Mouse (Mus musculus): ENCODE measurements around the gene Asap3. TPM values are rescaled to one million over a fixed set of nuclear protein-coding genes. Genes with fewer than 3 reads are reported as not detected.

Gene Asap3
- polyA plus RNA-seq (2014; fragmentation: Nextera tagmentation; extraction: Ambion mirVana) = 1.3 and 1.5 TPM in 2 replicates

- ATAC-seq (ENCODE audit: insufficient number of reproducible peaks, insufficient read depth, low FRiP score, low read depth) = peak; percentile 91
- peak within 1 kb of the TSS; percentile 82 for H3K9ac ChIP-seq (ENCODE audit: low read length)
- H3K4me2 ChIP-seq (ENCODE audit: low read length) = peak within 1 kb of the TSS; percentile 99
- peaks cover 3 to 10% of the 10 kb centered on the region in 2 experiments; a peak in 2 of 4 replicates for H3K4me1 ChIP-seq (ENCODE audit: control insufficient read depth in 2 of 2, insufficient read depth in 2 of 2, low read length in 2 of 2)
- 2% methylated on average over 53 of the region's 54 CpGs for WGBS
- H3K36me3 ChIP-seq (ENCODE audit: control insufficient read depth, insufficient read depth, low read length) = no peaks in the 10 kb centered on the region
- H3K27me3 ChIP-seq (ENCODE audit: control insufficient read depth, insufficient read depth, low read length) = no peaks in the 10 kb centered on the region
- peak within 1 kb of the TSS; percentile 66 to 70 for H3K4me3 ChIP-seq (ENCODE audit: control insufficient read depth in 1 of 2, insufficient read depth in 1 of 2, low read depth in 1 of 2, low read length in 2 of 2)
- H3K9me3 ChIP-seq (ENCODE audit: control insufficient read depth, low read length) = no peaks in the 10 kb centered on the region
- peak within 1 kb of the TSS in 1 of 2 experiments; percentile 51; a peak in 2 of 4 replicates for H3K27ac ChIP-seq (replicated peaks in 1 of 2; ENCODE audit: control insufficient read depth in 1 of 2, insufficient read depth in 1 of 2, low read depth in 2 of 2, low read length in 2 of 2)
Measured at GRCm38 (mm10) chr4:136206033-136206893, at the start of gene Asap3. TSS of gene Asap3 (plus strand) at chr4:136206365.

- Histone ChIP-seq H3K27ac (replicated peaks in 1 of 2; ENCODE audit: control insufficient read depth in 1 of 2, insufficient read depth in 1 of 2, low read depth in 2 of 2, low read length in 2 of 2) (no peak overlapping the region), H3K4me2 (ENCODE audit: low read length) (no peak overlapping the region), H3K4me1 (ENCODE audit: control insufficient read depth in 2 of 2, insufficient read depth in 2 of 2, low read length in 2 of 2) (peaks cover 0 to 4% of the 10 kb centered on the region in 2 experiments; a peak in 1 of 4 replicates), H3K4me3 (ENCODE audit: control insufficient read depth in 1 of 2, insufficient read depth in 1 of 2, low read depth in 1 of 2, low read length in 2 of 2) (no peak overlapping the region), H3K27me3 (ENCODE audit: control insufficient read depth, insufficient read depth, low read length) (no peaks in the 10 kb centered on the region), H3K9ac (ENCODE audit: low read length) (no peak overlapping the region), H3K36me3 (ENCODE audit: control insufficient read depth, insufficient read depth, low read length) (no peaks in the 10 kb centered on the region), H3K9me3 (ENCODE audit: control insufficient read depth, low read length) (no peaks in the 10 kb centered on the region)
- 77% methylated on average over 6 of the region's 6 CpGs for WGBS
- no peak for ATAC-seq (ENCODE audit: insufficient number of reproducible peaks, insufficient read depth, low FRiP score, low read depth)
Measured at GRCm38 (mm10) chr4:136158498-136158897, 47.7 kb upstream of the Asap3 start.

GRCm38 (mm10) chr4:136159802-136160397, 46.3 kb upstream of the Asap3 start:
- Histone ChIP-seq H3K4me2 (ENCODE audit: low read length) (no peak overlapping the region), H3K27me3 (ENCODE audit: control insufficient read depth, insufficient read depth, low read length) (no peaks in the 10 kb centered on the region), H3K36me3 (ENCODE audit: control insufficient read depth, insufficient read depth, low read length) (no peaks in the 10 kb centered on the region), H3K9me3 (ENCODE audit: control insufficient read depth, low read length) (no peaks in the 10 kb centered on the region), H3K9ac (ENCODE audit: low read length) (no peak overlapping the region), H3K27ac (replicated peaks in 1 of 2; ENCODE audit: control insufficient read depth in 1 of 2, insufficient read depth in 1 of 2, low read depth in 2 of 2, low read length in 2 of 2) (no peak overlapping the region), H3K4me1 (ENCODE audit: control insufficient read depth in 2 of 2, insufficient read depth in 2 of 2, low read length in 2 of 2) (peaks cover 0 to 4% of the 10 kb centered on the region in 2 experiments; a peak in 1 of 4 replicates), H3K4me3 (ENCODE audit: control insufficient read depth in 1 of 2, insufficient read depth in 1 of 2, low read depth in 1 of 2, low read length in 2 of 2) (no peak overlapping the region)
- no peak for ATAC-seq (ENCODE audit: insufficient number of reproducible peaks, insufficient read depth, low FRiP score, low read depth)
- WGBS = 10% methylated on average over 5 of the region's 5 CpGs

GRCm38 (mm10) chr4:136163448-136163847, 42.7 kb upstream of the Asap3 start:
- H3K4me3 ChIP-seq (ENCODE audit: control insufficient read depth in 1 of 2, insufficient read depth in 1 of 2, low read depth in 1 of 2, low read length in 2 of 2) = no peak overlapping the region
- H3K4me1 ChIP-seq (ENCODE audit: control insufficient read depth in 2 of 2, insufficient read depth in 2 of 2, low read length in 2 of 2) = peaks cover 0 to 4% of the 10 kb centered on the region in 2 experiments; a peak in 1 of 4 replicates
- ATAC-seq (ENCODE audit: insufficient number of reproducible peaks, insufficient read depth, low FRiP score, low read depth) = no peak
- 0 out of 2 replicates have a peak overlapping the region, but pooled peaks have one; percentile 26 for H3K4me2 ChIP-seq (ENCODE audit: low read length)
- H3K27me3 ChIP-seq (ENCODE audit: control insufficient read depth, insufficient read depth, low read length) = no peaks in the 10 kb centered on the region
- H3K9me3 ChIP-seq (ENCODE audit: control insufficient read depth, low read length) = no peaks in the 10 kb centered on the region
- no peaks in the 10 kb centered on the region for H3K36me3 ChIP-seq (ENCODE audit: control insufficient read depth, insufficient read depth, low read length)
- WGBS = under 1% methylated on average over 11 of the region's 11 CpGs
- H3K27ac ChIP-seq (replicated peaks in 1 of 2; ENCODE audit: control insufficient read depth in 1 of 2, insufficient read depth in 1 of 2, low read depth in 2 of 2, low read length in 2 of 2) = no peak overlapping the region
- no peak overlapping the region for H3K9ac ChIP-seq (ENCODE audit: low read length)

GRCm38 (mm10) chr4:136164981-136165380, 41.2 kb upstream of the Asap3 start:
- ATAC-seq (ENCODE audit: insufficient number of reproducible peaks, insufficient read depth, low FRiP score, low read depth) = no peak
- H3K27me3 ChIP-seq (ENCODE audit: control insufficient read depth, insufficient read depth, low read length) = no peaks in the 10 kb centered on the region
- no peak overlapping the region for H3K4me3 ChIP-seq (ENCODE audit: control insufficient read depth in 1 of 2, insufficient read depth in 1 of 2, low read depth in 1 of 2, low read length in 2 of 2)
- H3K27ac ChIP-seq (replicated peaks in 1 of 2; ENCODE audit: control insufficient read depth in 1 of 2, insufficient read depth in 1 of 2, low read depth in 2 of 2, low read length in 2 of 2) = no peak overlapping the region
- H3K4me1 ChIP-seq (ENCODE audit: control insufficient read depth in 2 of 2, insufficient read depth in 2 of 2, low read length in 2 of 2) = 0 out of 4 replicates have a peak, but pooled peaks cover 0 to under 1% of the 10 kb centered on the region in 2 experiments
- 88% methylated on average over 8 of the region's 8 CpGs for WGBS
- H3K9ac ChIP-seq (ENCODE audit: low read length) = no peak overlapping the region
- no peak overlapping the region for H3K4me2 ChIP-seq (ENCODE audit: low read length)
- no peaks in the 10 kb centered on the region for H3K9me3 ChIP-seq (ENCODE audit: control insufficient read depth, low read length)
- H3K36me3 ChIP-seq (ENCODE audit: control insufficient read depth, insufficient read depth, low read length) = no peaks in the 10 kb centered on the region

GRCm38 (mm10) chr4:136167701-136168100, 38.5 kb upstream of the Asap3 start:
- no peak for ATAC-seq (ENCODE audit: insufficient number of reproducible peaks, insufficient read depth, low FRiP score, low read depth)
- H3K9ac ChIP-seq (ENCODE audit: low read length) = no peak overlapping the region
- no peaks in the 10 kb centered on the region for H3K9me3 ChIP-seq (ENCODE audit: control insufficient read depth, low read length)
- H3K4me1 ChIP-seq (ENCODE audit: control insufficient read depth in 2 of 2, insufficient read depth in 2 of 2, low read length in 2 of 2) = peaks cover 2 to 4% of the 10 kb centered on the region in 2 experiments; a peak in 2 of 4 replicates
- H3K27ac ChIP-seq (replicated peaks in 1 of 2; ENCODE audit: control insufficient read depth in 1 of 2, insufficient read depth in 1 of 2, low read depth in 2 of 2, low read length in 2 of 2) = no peak overlapping the region
- H3K4me2 ChIP-seq (ENCODE audit: low read length) = no peak overlapping the region
- no peaks in the 10 kb centered on the region for H3K36me3 ChIP-seq (ENCODE audit: control insufficient read depth, insufficient read depth, low read length)
- WGBS = 67% methylated on average over 3 of the region's 3 CpGs
- H3K4me3 ChIP-seq (ENCODE audit: control insufficient read depth in 1 of 2, insufficient read depth in 1 of 2, low read depth in 1 of 2, low read length in 2 of 2) = no peak overlapping the region
- H3K27me3 ChIP-seq (ENCODE audit: control insufficient read depth, insufficient read depth, low read length) = no peaks in the 10 kb centered on the region

- Histone ChIP-seq H3K4me2 (ENCODE audit: low read length) (no peak overlapping the region), H3K9ac (ENCODE audit: low read length) (no peak overlapping the region), H3K4me1 (ENCODE audit: control insufficient read depth in 2 of 2, insufficient read depth in 2 of 2, low read length in 2 of 2) (peaks cover 12 to 20% of the 10 kb centered on the region in 2 experiments; a peak in 3 of 4 replicates), H3K36me3 (ENCODE audit: control insufficient read depth, insufficient read depth, low read length) (no peaks in the 10 kb centered on the region), H3K9me3 (ENCODE audit: control insufficient read depth, low read length) (no peaks in the 10 kb centered on the region), H3K27ac (replicated peaks in 1 of 2; ENCODE audit: control insufficient read depth in 1 of 2, insufficient read depth in 1 of 2, low read depth in 2 of 2, low read length in 2 of 2) (no peak overlapping the region), H3K27me3 (ENCODE audit: control insufficient read depth, insufficient read depth, low read length) (no peaks in the 10 kb centered on the region), H3K4me3 (ENCODE audit: control insufficient read depth in 1 of 2, insufficient read depth in 1 of 2, low read depth in 1 of 2, low read length in 2 of 2) (no peak overlapping the region)
- ATAC-seq (ENCODE audit: insufficient number of reproducible peaks, insufficient read depth, low FRiP score, low read depth) = no peak
- 82% methylated on average over 4 of the region's 4 CpGs for WGBS
Measured at GRCm38 (mm10) chr4:136170401-136170800, 35.8 kb upstream of the Asap3 start.

Data from heart, embryonic 14.5 days (tissue).